Mouse (Mus musculus) layer of hippocampus, postnatal 10 days (tissue): Measurements from ENCODE around the gene Dpf3. TPM values are rescaled to one million over a fixed set of nuclear protein-coding genes. Genes with fewer than 3 reads are reported as not detected.
A peak's percentile ranks its signal among the peaks of the same experiment; 100 is the strongest.

Experiments used
- DNase-seq, 2 experiments: peaks; one replicate each; pipeline ENCODE4 v3.0.0; 2021; ENCODE audit warnings: low spot score in 2 of 2
- total RNA-seq, 2 experiments: library from RNA; stranded (reverse); gene quantifications; 2 replicates each; pipeline ENCODE4 v1.2.3; 2021

Dpf3 gene
- total RNA-seq, 2 experiments from 2014 or later: 22.2 to 26.6 TPM

GRCm38 (mm10) chr12:83298358-83298757 is 189.2 kb downstream of the Dpf3 start:
- DNase-seq: no peak

- no peak for DNase-seq
Measured at GRCm38 (mm10) chr12:83295031-83295430, 192.5 kb downstream of the Dpf3 start.

- DNase-seq: no peak
Measured at GRCm38 (mm10) chr12:83291915-83292314, 195.6 kb downstream of the Dpf3 start.

GRCm38 (mm10) chr12:83286496-83287492 is 200.7 kb downstream of the Dpf3 start:
- DNase-seq: peak; percentile 31 to 53

- no peak for DNase-seq
Measured at GRCm38 (mm10) chr12:83283591-83284320, 203.8 kb downstream of the Dpf3 start.

GRCm38 (mm10) chr12:83277537-83278441 is 209.7 kb downstream of the Dpf3 start:
- peak; percentile 30 to 42 for DNase-seq

GRCm38 (mm10) chr12:83271215-83271614 is 216.3 kb downstream of the Dpf3 start:
- DNase-seq: no peak

- peak; percentile 61 to 79 for DNase-seq
Measured at GRCm38 (mm10) chr12:83268504-83268922, 219.0 kb downstream of the Dpf3 start.

- DNase-seq: no peak
Measured at GRCm38 (mm10) chr12:83260540-83260939, 227.0 kb downstream of the Dpf3 start.

GRCm38 (mm10) chr12:83254399-83254798 is 233.1 kb downstream of the Dpf3 start:
- no peak for DNase-seq

- no peak for DNase-seq
Measured at GRCm38 (mm10) chr12:83249066-83249465, 238.4 kb downstream of the Dpf3 start.

- no peak for DNase-seq
Measured at GRCm38 (mm10) chr12:83248636-83249035, 238.9 kb downstream of the Dpf3 start.

- no peak for DNase-seq
Measured at GRCm38 (mm10) chr12:83247669-83248068, 239.8 kb downstream of the Dpf3 start.

- DNase-seq: no peak
Measured at GRCm38 (mm10) chr12:83241022-83241421, 246.5 kb downstream of the Dpf3 start.

GRCm38 (mm10) chr12:83240571-83240970 is 246.9 kb downstream of the Dpf3 start:
- no peak for DNase-seq

GRCm38 (mm10) chr12:83235781-83236180 is 251.7 kb downstream of the Dpf3 start:
- DNase-seq: no peak

- no peak for DNase-seq
Measured at GRCm38 (mm10) chr12:83234981-83235380, 252.5 kb downstream of the Dpf3 start.

GRCm38 (mm10) chr12:83233651-83234050 is 253.9 kb downstream of the Dpf3 start:
- no peak for DNase-seq

- DNase-seq: no peak
Measured at GRCm38 (mm10) chr12:83232916-83233315, 254.6 kb downstream of the Dpf3 start.

GRCm38 (mm10) chr12:83231258-83231657 is 256.3 kb downstream of the Dpf3 start:
- no peak for DNase-seq

GRCm38 (mm10) chr12:83229683-83230082 is 257.8 kb downstream of the Dpf3 start:
- no peak for DNase-seq
